Mouse (Mus musculus) limb, embryonic 10.5 days (tissue): ENCODE data around the gene Rxfp4. TPM values are rescaled to one million over a fixed set of nuclear protein-coding genes. Genes with fewer than 3 reads are reported as not detected.

Experiments used
- DNase-seq: peaks from one replicate; pipeline ENCODE4 v3.0.0-alpha.2; 2017; ENCODE audit warnings: low spot score
- H3K27ac ChIP-seq: fragments of 300-500 bp; sonication (generic); 2 replicates; pipeline ENCODE4 v1.5.1; 2016; ENCODE audit warnings: mild to moderate bottlenecking
- H3K27me3 ChIP-seq: fragments of 300-500 bp; sonication (generic); 2 replicates; pipeline ENCODE4 v1.6.1; 2016; ENCODE audit warnings: low read depth, mild to moderate bottlenecking; ENCODE audit not compliant: poor library complexity, severe bottlenecking
- H3K36me3 ChIP-seq: fragments of 300-500 bp; sonication (generic); 2 replicates; pipeline ENCODE4 v1.6.1; 2016; ENCODE audit warnings: mild to moderate bottlenecking, moderate library complexity
- H3K4me1 ChIP-seq: fragments of 300-500 bp; sonication (generic); 2 replicates; pipeline ENCODE4 v1.6.1; 2016
- H3K4me3 ChIP-seq: fragments of 300-500 bp; sonication (generic); 2 replicates; pipeline ENCODE4 v1.5.1; 2016; ENCODE audit warnings: mild to moderate bottlenecking, moderate library complexity
- H3K9me3 ChIP-seq: fragments of 300-500 bp; sonication (generic); replicated peaks from 2 replicates; pipeline ENCODE4 v1.6.1; 2016; ENCODE audit warnings: mild to moderate bottlenecking
- WGBS: fragments of 180-500 bp; shearing (Covaris S2); methylation state at CpG from one replicate; pipeline ENCODE4 v1.1.7; 2016; 5-methylcytosine and 5-hydroxymethylcytosine counted together
- polyA plus RNA-seq: library from polyadenylated mRNA; unstranded; fragments of >200 nt; fragmentation: Nextera tagmentation; extraction: Ambion mirVana; gene quantifications from 2 replicates; pipeline ENCODE4 v1.2.1, GENCODE M21; 2016

Gene Rxfp4
- polyA plus RNA-seq, 1 experiment from 2014 or later = not detected

DNA sequence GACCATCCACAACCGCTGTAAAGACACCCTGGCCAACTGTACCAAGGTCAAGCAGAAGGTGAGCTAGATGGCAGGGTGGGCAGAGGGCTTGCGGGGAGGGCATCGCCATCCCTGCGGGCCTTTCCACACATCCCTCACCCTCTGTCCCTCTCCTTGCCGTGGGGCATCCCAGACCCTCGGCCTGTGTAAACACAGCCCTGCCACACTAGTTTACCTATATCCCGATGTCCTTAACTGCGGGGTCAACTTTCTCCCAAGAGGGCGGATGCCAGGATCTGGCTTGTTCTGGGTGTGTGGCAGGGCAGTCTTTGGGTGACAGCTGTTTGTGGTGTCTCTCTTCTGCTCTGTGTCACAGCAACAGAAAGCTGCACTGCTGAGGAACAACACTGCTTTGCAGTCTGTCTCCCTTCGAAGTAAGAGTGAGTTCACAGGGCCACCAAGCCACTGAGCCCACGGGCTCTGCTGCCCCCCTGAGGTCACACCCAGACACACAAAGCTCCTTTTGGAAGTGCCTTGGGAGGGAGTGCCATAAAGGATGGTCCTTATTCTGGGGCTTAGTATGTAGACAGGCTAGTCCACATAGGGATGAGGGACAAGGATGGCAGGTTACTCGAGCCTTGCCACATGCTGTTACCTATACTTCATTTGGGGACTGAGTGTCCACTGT is 20.9 kb downstream of the Rxfp4 start:
- peaks cover 100% of the 10 kb centered on the region for H3K36me3 ChIP-seq
- peaks cover 11% of the 10 kb centered on the region for H3K4me1 ChIP-seq
- DNase-seq = no peak
- no peak overlapping the region for H3K27ac ChIP-seq
- no peaks in the 10 kb centered on the region for H3K9me3 ChIP-seq
- H3K4me3 ChIP-seq = no peak overlapping the region
- 83% methylated on average over 12 of the region's 12 CpGs for WGBS
- H3K27me3 ChIP-seq = no peaks in the 10 kb centered on the region

DNA sequence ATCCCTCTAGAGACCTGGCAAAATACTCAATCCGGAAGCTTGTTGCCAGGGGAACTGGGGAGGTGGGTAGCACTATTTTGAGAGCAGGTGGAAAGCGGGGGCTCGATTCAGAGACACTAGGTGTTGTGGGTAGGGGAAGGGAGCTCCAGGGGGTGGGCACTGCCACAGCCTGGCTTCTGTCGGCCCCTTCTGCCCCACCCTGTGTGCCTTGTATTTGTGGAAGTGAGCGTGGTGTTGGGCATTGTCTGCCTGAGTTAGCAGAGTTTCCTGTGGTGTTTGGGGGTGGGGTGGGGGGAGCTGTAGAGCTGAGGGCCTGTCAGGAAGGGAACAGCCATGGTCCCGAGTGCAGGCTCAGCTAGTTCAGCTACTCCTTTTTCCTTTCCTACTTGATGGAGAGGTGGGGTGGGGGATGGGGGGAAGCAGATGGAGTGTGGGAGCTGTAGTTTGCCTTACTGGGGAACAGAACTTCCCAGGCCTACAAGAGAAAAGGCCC is 22.0 kb downstream of the Rxfp4 start:
- H3K27me3 ChIP-seq = no peaks in the 10 kb centered on the region
- H3K4me3 ChIP-seq = no peak overlapping the region
- peaks cover 17% of the 10 kb centered on the region for H3K4me1 ChIP-seq
- H3K27ac ChIP-seq = no peak overlapping the region; the same call in 1 of the 2 replicates
- peaks cover 100% of the 10 kb centered on the region for H3K36me3 ChIP-seq
- 77% methylated on average over 6 of the region's 6 CpGs for WGBS
- H3K9me3 ChIP-seq = no peaks in the 10 kb centered on the region
- no peak for DNase-seq

DNA sequence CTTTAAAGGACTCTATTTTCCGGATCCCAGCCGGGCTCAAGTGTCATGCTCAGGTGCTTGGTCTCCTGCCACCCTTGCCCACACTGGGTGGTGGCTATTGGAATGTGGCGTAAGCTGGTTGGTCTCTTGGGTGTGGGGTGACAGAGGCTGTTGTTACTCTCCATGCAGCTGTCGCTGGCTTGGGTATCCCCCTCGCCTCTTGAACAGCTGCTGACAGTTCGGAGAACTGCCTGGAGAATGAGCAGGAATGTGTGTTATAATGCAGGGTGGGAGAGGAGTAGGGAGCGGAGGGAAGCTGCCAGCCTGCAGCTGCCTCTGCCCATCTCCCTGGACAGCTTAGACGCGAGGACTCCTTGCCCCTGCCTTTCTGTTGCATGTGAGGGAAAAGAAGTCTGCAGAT is 22.9 kb downstream of the Rxfp4 start:
- Histone ChIP-seq H3K9me3 (no peaks in the 10 kb centered on the region), H3K4me1 (peaks cover 22% of the 10 kb centered on the region), H3K36me3 (peaks cover 99% of the 10 kb centered on the region), H3K27me3 (no peaks in the 10 kb centered on the region), H3K27ac (no peak overlapping the region), H3K4me3 (no peak overlapping the region)
- no peak for DNase-seq
- 85% methylated on average over 9 of the region's 9 CpGs for WGBS

DNA sequence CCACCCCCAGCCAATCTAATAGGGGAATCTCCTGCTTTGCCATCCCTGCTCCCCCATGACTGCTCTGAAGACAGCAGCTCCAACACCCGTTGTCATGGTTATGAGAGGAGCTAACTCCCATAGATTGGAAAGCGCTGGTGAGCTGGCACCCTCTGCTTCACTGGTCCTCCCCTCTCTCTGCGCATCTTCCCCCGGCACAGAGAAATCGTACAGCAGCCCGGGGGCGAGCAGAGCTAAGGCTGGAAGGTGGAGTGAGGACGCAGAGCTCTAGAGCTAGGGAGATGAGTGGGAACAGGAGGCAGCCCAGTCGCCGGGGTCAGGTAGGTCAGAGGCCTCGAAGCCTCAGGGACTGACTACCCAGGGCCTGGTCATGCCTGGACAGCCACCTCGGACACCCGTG is 23.7 kb downstream of the Rxfp4 start:
- no peaks in the 10 kb centered on the region for H3K9me3 ChIP-seq
- WGBS = 76% methylated on average over 13 of the region's 13 CpGs
- no peak for DNase-seq
- H3K36me3 ChIP-seq = peaks cover 99% of the 10 kb centered on the region
- H3K27ac ChIP-seq = no peak overlapping the region
- peaks cover 30% of the 10 kb centered on the region for H3K4me1 ChIP-seq
- H3K27me3 ChIP-seq = no peaks in the 10 kb centered on the region
- no peak overlapping the region for H3K4me3 ChIP-seq

DNA sequence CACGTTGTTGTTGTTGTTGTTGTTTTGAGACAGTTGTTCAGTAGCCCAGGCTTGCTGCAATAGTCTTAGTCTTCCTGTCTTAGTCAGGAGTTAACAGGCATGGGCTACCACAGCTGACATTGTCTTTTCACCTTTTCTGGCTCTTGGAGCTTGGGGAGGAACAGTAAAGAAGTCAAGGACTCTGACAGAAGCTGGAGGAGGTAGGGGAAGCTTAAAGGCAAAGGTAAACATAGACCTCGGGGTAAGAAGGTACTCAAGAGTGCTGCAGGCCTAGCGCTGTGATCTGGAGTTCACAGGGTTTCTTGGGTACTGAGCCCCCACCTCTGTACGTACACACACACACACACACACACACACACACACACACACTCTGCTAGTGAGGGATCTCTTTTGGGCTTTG is 24.2 kb downstream of the Rxfp4 start:
- H3K27ac ChIP-seq = no peak overlapping the region
- peaks cover 35% of the 10 kb centered on the region for H3K4me1 ChIP-seq
- no peaks in the 10 kb centered on the region for H3K9me3 ChIP-seq
- no peak overlapping the region for H3K4me3 ChIP-seq
- 80% methylated on average over 4 of the region's 4 CpGs for WGBS
- no peaks in the 10 kb centered on the region for H3K27me3 ChIP-seq
- peaks cover 95% of the 10 kb centered on the region for H3K36me3 ChIP-seq
- no peak for DNase-seq

DNA sequence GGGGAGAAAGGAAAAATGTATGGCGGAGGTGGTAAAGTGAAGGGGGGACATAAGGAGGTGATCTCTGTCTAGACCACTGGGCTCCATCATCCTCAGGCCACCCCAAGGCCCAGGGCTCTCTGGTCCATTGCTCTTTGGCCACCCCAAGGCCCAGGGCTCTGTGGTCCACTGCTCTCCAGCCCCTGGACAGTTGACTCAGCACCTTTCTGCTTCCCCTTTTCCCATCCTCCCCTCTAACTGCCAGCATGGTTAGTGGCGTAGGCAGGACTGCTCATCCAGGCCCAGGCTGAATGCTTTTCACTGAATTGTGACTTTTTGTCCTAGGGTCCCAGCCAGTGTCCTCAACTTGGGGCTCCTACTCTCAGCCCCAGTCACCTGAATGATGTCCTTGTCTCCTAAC is 25.4 kb downstream of the Rxfp4 start:
- Histone ChIP-seq H3K27me3 (no peaks in the 10 kb centered on the region), H3K4me1 (peaks cover 47% of the 10 kb centered on the region), H3K36me3 (peaks cover 83% of the 10 kb centered on the region), H3K4me3 (peak overlapping the region; percentile 8; the same call in 1 of the 2 replicates), H3K27ac (no peak overlapping the region), H3K9me3 (no peaks in the 10 kb centered on the region)
- WGBS = 86% methylated on average over 2 of the region's 2 CpGs
- DNase-seq = no peak

DNA sequence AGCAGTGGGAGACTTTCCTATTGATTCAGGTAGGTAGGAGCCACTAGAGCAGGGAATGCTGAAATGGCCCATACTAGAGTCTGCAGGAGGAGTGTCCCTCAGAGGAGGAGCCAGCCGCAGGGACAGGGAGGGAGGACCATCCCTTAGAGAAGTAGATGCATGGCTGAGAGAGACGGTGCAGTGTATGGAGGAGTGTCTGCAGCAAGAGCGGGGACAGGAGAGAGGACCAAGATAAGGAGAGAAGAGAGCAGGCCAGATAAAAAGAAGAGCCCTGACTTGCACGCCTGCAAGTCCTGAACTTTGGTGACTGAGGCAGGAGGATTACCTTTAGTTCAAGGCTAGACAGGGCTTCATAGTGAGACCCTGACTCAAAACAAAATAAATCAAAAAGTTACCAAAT is 25.8 kb downstream of the Rxfp4 start:
- peaks cover 79% of the 10 kb centered on the region for H3K36me3 ChIP-seq

DNA sequence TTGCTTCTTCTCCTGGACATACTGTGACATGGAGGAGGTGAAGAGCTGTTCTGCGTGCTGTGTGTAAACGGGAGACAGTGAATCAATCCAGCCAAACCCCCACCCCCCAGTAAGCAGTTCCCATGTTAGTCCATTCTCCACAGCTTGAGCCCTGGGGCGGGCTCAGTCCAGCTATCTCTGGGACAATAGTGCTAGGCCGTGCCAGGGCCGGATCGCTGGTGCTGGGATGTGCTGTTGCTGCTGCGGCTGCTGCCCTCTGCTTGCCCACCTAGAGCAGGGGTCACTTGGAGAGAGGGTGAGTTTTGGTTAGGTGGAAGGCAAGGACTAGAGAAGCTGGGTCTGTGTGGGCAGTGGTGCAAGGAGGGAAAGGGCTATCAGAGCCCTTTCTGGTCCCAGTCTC is 26.6 kb downstream of the Rxfp4 start:
- peaks cover 48% of the 10 kb centered on the region for H3K4me1 ChIP-seq

More for the DNA sequence above, 25.8 kb downstream of the Rxfp4 start:
- peaks cover 48% of the 10 kb centered on the region for H3K4me1 ChIP-seq
- no peak for DNase-seq
- H3K27me3 ChIP-seq = no peaks in the 10 kb centered on the region
- no peak overlapping the region for H3K27ac ChIP-seq
- no peaks in the 10 kb centered on the region for H3K9me3 ChIP-seq
- H3K4me3 ChIP-seq = peak overlapping the region; percentile 8; the same call in 1 of the 2 replicates
- WGBS = 58% methylated on average over 4 of the region's 4 CpGs

DNA sequence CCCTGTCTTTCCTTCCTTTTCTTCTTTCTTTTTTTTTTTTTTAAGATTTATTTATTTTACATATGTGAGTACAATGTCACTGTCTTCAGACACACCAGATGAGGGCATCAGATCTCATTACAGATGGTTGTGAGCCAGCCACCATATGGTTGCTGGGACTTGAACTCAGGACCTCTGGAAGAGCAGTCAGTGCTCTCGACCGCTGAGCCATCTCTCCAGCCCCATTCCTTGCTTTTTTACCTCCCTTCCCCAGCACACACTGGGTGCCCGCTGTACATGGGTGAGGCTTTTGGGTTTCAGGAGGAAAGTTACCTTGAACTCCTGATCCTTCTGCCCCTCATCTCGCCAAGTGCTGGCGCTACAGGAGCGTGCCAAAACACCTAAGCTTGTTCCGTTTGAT is 27.4 kb downstream of the Rxfp4 start:
- peaks cover 55% of the 10 kb centered on the region for H3K4me1 ChIP-seq
- H3K9me3 ChIP-seq = no peaks in the 10 kb centered on the region
- peaks cover 63% of the 10 kb centered on the region for H3K36me3 ChIP-seq
- H3K27ac ChIP-seq = no peak overlapping the region
- WGBS = 90% methylated on average over 7 of the region's 7 CpGs
- no peak for DNase-seq
- H3K27me3 ChIP-seq = no peaks in the 10 kb centered on the region
- no peak overlapping the region for H3K4me3 ChIP-seq

More for the DNA sequence above, 26.6 kb downstream of the Rxfp4 start:
- 81% methylated on average over 7 of the region's 7 CpGs for WGBS
- Histone ChIP-seq H3K36me3 (peaks cover 71% of the 10 kb centered on the region), H3K4me3 (no peak overlapping the region), H3K27ac (no peak overlapping the region; the same call in 1 of the 2 replicates), H3K27me3 (no peaks in the 10 kb centered on the region), H3K9me3 (no peaks in the 10 kb centered on the region)
- no peak for DNase-seq

DNA sequence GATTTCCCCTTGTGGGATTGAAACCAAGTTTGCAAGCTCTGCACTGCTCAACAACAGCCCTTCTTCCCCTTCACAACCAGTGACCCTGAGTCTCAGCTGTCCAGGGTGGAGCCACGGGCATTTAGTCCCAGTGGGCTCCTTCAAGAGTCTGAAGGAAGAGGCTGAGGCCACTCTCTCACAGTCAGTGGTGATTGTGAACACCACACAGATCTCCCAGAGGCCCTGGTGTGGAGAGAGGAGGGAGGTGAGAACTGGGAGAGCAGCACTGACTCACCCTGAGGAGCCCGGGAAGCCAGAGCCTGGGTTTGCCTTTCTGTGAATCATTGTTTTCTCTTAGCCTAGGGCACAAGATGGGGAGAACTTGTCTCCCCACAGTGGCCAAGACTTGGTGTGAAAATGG is 28.0 kb downstream of the Rxfp4 start:
- H3K4me1 ChIP-seq = peaks cover 60% of the 10 kb centered on the region
- H3K36me3 ChIP-seq = peaks cover 57% of the 10 kb centered on the region
- WGBS = 63% methylated on average over 2 of the region's 2 CpGs
- no peak for DNase-seq
- H3K4me3 ChIP-seq = peak overlapping the region; percentile 91
- H3K27ac ChIP-seq = peak overlapping the region; percentile 99
- no peaks in the 10 kb centered on the region for H3K9me3 ChIP-seq
- H3K27me3 ChIP-seq = no peaks in the 10 kb centered on the region

DNA sequence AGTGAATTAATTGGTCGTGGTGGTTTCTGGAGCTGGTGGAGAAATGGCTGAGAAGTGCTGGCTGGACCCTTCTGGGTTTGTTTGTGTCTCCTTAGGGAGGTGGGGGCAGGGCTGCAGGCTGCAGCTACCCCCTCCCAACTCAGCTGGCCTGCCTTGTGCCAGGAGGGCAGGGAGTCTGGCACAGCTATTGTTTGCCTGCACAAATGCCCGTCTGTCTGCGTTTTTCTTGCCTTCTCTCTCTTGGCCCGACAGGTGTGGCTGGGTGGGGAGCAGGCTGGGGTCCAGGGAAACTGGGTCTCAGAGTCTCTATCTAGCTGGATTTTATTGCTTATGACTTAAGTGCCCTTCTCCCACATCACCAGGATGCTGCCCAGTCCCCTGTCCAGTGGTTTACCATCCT is 28.6 kb downstream of the Rxfp4 start:
- Histone ChIP-seq H3K9me3 (no peaks in the 10 kb centered on the region), H3K4me3 (peak overlapping the region; percentile 91), H3K4me1 (peaks cover 62% of the 10 kb centered on the region), H3K36me3 (peaks cover 51% of the 10 kb centered on the region), H3K27ac (peak overlapping the region; percentile 99), H3K27me3 (no peaks in the 10 kb centered on the region)
- no peak for DNase-seq
- 38% methylated on average over 4 of the region's 4 CpGs for WGBS

DNA sequence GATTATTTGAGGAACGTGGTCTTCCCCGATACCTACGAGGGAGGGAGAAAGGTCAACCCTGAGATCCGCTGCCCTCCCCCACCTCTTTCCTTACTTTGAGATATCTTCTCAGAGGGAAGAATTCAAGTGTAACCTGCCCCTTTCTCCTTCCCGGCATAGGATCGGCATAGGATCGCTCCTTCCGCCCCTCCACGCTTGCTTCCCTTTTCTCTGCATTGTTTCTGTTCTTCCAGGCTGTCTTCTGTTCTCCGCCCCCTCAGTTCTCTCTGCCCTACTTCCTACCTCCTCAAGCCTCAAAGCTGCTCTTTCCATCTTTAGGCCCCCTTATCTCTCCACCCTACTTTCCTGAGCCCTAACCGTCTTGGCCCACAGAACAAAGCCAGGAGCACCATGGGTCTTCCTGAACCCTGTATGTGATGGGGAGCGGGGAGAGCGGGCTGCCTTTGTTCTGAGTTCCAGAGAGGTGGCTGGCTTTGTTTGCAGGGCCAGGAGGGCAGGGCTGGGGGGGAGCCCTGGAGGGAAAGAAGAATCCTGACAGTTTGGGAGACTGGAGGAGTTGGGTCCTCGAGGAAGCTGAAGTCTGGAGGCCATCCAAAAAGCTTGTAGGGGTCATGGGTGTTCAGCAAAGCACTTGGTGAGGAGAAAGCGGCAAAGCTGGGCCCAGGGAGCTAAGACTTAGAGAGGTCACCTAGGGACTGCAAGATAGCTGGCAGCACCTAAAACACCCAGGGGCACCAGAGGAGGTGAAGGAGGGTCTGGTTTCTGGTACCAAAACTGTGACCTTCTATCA is 29.4 kb downstream of the Rxfp4 start:
- Histone ChIP-seq H3K4me1 (peaks cover 57% of the 10 kb centered on the region), H3K4me3 (peak overlapping the region; percentile 91), H3K27ac (peak overlapping the region; percentile 99), H3K36me3 (peaks cover 43% of the 10 kb centered on the region), H3K9me3 (no peaks in the 10 kb centered on the region), H3K27me3 (peaks cover 5% of the 10 kb centered on the region)
- 12% methylated on average over 15 of the region's 15 CpGs for WGBS
- no peak for DNase-seq

DNA sequence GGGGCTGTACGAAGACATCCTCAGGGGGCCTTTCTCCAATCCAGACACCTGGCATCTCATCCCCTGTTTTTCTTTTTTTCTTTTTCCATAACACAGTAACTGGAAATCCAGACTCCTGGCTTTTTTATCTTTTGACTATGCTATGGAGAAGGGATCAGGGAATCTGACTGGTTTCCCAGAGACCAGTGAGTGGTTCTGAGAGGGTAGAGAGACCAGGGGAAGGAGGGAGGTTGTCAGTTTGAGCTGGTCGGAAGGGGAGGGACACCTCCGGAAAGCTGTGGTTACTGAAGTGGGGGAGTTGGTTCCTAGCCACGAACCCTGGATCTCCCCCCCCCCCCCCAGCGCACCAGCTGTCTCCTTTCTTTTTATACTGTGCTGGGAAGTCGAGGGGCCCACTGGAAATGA is 30.0 kb downstream of the Rxfp4 start:
- peak overlapping the region; percentile 91 for H3K4me3 ChIP-seq
- H3K36me3 ChIP-seq = peaks cover 37% of the 10 kb centered on the region
- peak; percentile 43 for DNase-seq
- H3K27ac ChIP-seq = peak overlapping the region; percentile 99
- H3K9me3 ChIP-seq = no peaks in the 10 kb centered on the region
- H3K4me1 ChIP-seq = peaks cover 60% of the 10 kb centered on the region
- peaks cover 11% of the 10 kb centered on the region for H3K27me3 ChIP-seq
- WGBS = 1% methylated on average over 6 of the region's 6 CpGs
